Mouse (Mus musculus) ES-E14 (cell line): ENCODE measurements at regions not wholly inside any gene's neighbourhood (a gene's known extent, or its start where the extent isn't known, plus 50 kb on each side); places are given as distances from the start of the nearest gene placed in this dataset.

Experiments
- DNase-seq: peaks from one replicate; pipeline ENCODE4 v3.0.0-alpha.2; 2013; ENCODE audit warnings: low read depth, low spot score
- H3K27ac ChIP-seq: 2 replicates; pipeline ENCODE4 v1.5.1; 2012; ENCODE audit warnings: low read depth, mild to moderate bottlenecking, low read length, moderate library complexity, mixed read lengths; ENCODE audit not compliant: poor library complexity, insufficient read depth, severe bottlenecking
- H3K36me3 ChIP-seq: 2 replicates; pipeline ENCODE4 v1.6.1; 2012; ENCODE audit warnings: mild to moderate bottlenecking, low read length, moderate library complexity, mixed read lengths; ENCODE audit not compliant: control insufficient read depth, poor library complexity, insufficient read depth, severe bottlenecking
- H3K4me1 ChIP-seq, 2 experiments: fragments of 150-350 bp in 1 of 2; sonication (generic) in 1 of 2; 2 replicates each; pipeline ENCODE4 v1.6.1; 2012; ENCODE audit warnings: low read length in 2 of 2, mild to moderate bottlenecking in 1 of 2, mixed read lengths in 1 of 2; ENCODE audit not compliant: control insufficient read depth in 2 of 2, insufficient read depth in 2 of 2, poor library complexity in 1 of 2
- H3K4me3 ChIP-seq, 2 experiments: fragments of 150-350 bp in 1 of 2; sonication (generic) in 1 of 2; 2 replicates each; pipeline ENCODE4 v1.5.1; 2012; ENCODE audit warnings: low read length in 2 of 2, low read depth in 1 of 2, mild to moderate bottlenecking in 1 of 2, mixed read lengths in 1 of 2; ENCODE audit not compliant: insufficient read depth in 1 of 2, poor library complexity in 1 of 2, severe bottlenecking in 1 of 2
- H3K9ac ChIP-seq: 2 replicates; pipeline ENCODE4 v1.6.1; 2012; ENCODE audit warnings: low read depth, mild to moderate bottlenecking, low read length, mixed read lengths; ENCODE audit not compliant: poor library complexity, insufficient read depth, severe bottlenecking
- H3K9me3 ChIP-seq: fragments of 150-350 bp; sonication (generic); 2 replicates; pipeline ENCODE4 v1.6.1; 2012; ENCODE audit warnings: low read depth, mild to moderate bottlenecking, low read length; ENCODE audit not compliant: control insufficient read depth, insufficient read depth
- CHD2 ChIP-seq: IDR thresholded peaks from 2 replicates; pipeline ENCODE4 v1.6.1; 2014; ENCODE audit warnings: mild to moderate bottlenecking, low read depth, low read length, inconsistent platforms
- HCFC1 ChIP-seq: IDR thresholded peaks from 2 replicates; pipeline ENCODE4 v1.6.1; 2012; ENCODE audit warnings: low read length, inconsistent platforms, borderline replicate concordance; ENCODE audit not compliant: insufficient read depth
- MAFK ChIP-seq: IDR thresholded peaks from 2 replicates; pipeline ENCODE4 v1.6.1; 2014; ENCODE audit warnings: mild to moderate bottlenecking, low read depth, low read length, inconsistent platforms; ENCODE audit not compliant: insufficient read depth
- ZC3H11A ChIP-seq: IDR thresholded peaks from 2 replicates; pipeline ENCODE4 v1.6.1; 2012; ENCODE audit warnings: low read depth, mild to moderate bottlenecking, inconsistent platforms, low read length, borderline replicate concordance
- ZNF384 ChIP-seq: IDR thresholded peaks from 2 replicates; pipeline ENCODE4 v1.6.1; 2012; ENCODE audit warnings: low read depth, low read length, inconsistent platforms
- in situ Hi-C, 2 experiments: fragments of 600-800 bp; cut with MboI; formaldehyde crosslinking; loops; one replicate each; pipeline ENCODE4 v1.15.1; 2025; ENCODE audit warnings: low sequenced_read_pairs in 2 of 2, inconsistent platforms in 1 of 2; ENCODE audit not compliant: unreplicated experiment in 2 of 2

DNA sequence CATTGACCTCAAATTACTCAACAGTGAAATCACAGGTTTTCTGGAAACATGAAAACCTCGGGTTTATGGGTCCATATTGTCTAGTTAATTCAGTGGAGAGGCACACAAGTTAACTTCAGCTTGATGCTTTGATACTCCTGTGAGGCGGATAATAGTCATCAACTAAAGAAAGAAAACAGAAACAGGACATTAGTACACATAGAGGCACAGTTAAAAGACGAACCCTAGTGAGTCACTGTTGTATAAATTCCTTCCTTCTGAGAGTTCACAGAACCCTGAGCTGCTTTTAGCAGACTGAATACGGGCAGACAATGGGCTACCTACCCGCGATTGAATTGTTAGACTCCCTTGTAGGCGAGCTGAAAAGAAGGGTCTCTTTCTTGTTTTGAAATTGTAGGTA is 101.7 kb downstream of the Tmx1 start:
- H3K4me3 ChIP-seq = no peak overlapping the region
- H3K36me3 ChIP-seq = no peaks in the 10 kb centered on the region
- in situ Hi-C loops = no loop called here
- no peaks in the 10 kb centered on the region for H3K4me1 ChIP-seq
- H3K27ac ChIP-seq = no peak overlapping the region
- TF ChIP-seq MAFK = no peak
- no peak for TF ChIP-seq ZC3H11A
- TF ChIP-seq HCFC1 = no peak
- TF ChIP-seq ZNF384 = no peak
- TF ChIP-seq CHD2 = no peak
- no peak for DNase-seq
- H3K9me3 ChIP-seq = no peaks in the 10 kb centered on the region
- H3K9ac ChIP-seq = no peak overlapping the region

DNA sequence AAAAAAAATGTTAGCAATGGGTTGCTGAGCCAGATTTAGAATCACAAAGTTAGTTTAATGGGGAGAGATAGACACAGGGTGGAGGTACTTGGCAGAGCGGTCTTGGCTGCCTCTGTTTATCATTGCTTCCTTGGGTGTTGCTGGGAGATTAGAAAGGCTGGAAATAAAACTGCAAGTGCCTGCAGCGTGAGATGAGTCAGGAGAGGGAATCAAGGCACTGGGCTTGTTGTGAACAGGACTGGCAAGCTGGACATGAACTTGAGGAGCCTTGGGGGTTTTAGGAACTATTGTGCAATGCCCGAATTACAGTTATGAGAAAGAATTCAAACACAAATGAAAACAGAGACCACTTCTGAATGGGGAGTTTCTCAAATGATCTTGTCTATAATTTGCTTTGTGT is 102.8 kb downstream of the Tmx1 start:
- no peak overlapping the region for H3K4me3 ChIP-seq
- no peak for DNase-seq
- H3K27ac ChIP-seq = no peak overlapping the region
- no peak overlapping the region for H3K9ac ChIP-seq
- no peak for TF ChIP-seq ZC3H11A
- no peak for TF ChIP-seq ZNF384
- no peak for TF ChIP-seq MAFK
- TF ChIP-seq HCFC1 = no peak
- no peak for TF ChIP-seq CHD2
- in situ Hi-C loops = no loop called here
- H3K9me3 ChIP-seq = no peaks in the 10 kb centered on the region
- H3K4me1 ChIP-seq = no peaks in the 10 kb centered on the region
- H3K36me3 ChIP-seq = no peaks in the 10 kb centered on the region

DNA sequence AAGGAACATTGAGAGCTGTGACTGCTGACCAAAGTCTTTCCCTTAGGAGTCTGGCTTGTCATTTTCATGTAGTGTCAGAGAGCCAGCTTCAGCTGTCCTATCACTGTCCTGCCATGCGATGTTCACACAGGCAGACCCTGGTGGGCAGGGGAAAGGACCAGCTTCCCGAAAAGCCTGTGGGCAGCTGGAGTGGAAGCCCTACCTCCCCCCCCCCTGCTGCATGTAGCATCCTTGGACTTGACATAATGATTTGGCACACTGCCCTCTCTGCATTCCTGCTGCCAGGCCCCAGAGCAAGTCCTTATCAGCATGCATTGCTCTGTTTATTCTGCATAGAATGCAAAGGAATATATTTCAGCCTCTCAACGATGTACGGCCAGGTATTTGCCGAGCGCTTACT is 103.9 kb downstream of the Tmx1 start:
- Histone ChIP-seq H3K36me3 (no peaks in the 10 kb centered on the region), H3K27ac (no peak overlapping the region), H3K4me1 (no peaks in the 10 kb centered on the region), H3K4me3 (no peak overlapping the region), H3K9me3 (no peaks in the 10 kb centered on the region), H3K9ac (no peak overlapping the region)
- DNase-seq = no peak
- in situ Hi-C loops = no loop called here
- no peak for TF ChIP-seq CHD2

DNA sequence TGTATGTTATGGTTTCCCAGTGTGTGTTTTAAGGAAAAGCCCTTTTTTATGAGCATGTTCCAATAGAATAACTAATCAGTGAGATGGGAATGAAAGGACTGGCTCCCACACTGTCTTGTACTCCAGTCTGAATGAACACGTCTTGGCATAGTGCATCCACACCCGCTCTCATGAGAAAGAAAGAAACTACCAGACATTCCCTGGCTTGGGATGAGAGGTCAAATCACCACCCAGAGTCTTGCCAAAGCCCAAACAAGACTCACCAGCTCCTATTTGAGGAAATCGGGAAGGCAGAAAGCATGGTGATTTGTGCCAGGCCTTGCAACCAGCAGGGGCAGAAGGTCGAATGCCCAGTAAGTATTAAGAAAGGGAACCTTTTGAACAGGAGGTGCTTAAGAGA is 110.6 kb downstream of the Tmx1 start:
- Histone ChIP-seq H3K27ac (no peak overlapping the region), H3K9ac (no peak overlapping the region), H3K36me3 (no peaks in the 10 kb centered on the region), H3K9me3 (no peaks in the 10 kb centered on the region), H3K4me1 (no peaks in the 10 kb centered on the region), H3K4me3 (no peak overlapping the region)
- TF ChIP-seq CHD2 (no peak), ZNF384 (no peak), HCFC1 (no peak), MAFK (no peak), ZC3H11A (no peak)
- DNase-seq = no peak
- in situ Hi-C loops = no loop called here

DNA sequence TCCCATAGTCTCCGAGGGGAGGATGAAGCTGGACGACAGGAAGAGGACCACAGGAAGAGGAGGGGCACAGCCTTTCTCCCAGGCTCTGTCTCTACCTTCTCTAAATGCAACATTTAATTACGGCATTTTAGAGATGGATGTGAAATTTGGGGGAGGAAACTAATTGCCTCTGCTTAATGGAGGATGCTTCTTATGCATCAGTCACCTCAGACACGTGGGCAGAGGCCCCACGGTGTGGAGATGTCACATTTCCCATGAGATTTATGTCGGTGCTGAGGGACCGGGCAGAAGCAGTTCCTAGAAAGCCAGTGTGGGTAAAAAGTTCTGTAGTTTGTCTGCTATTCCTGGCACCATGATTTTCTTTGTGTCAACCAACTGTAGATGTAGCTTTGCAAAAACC is 122.8 kb downstream of the Tmx1 start:
- Histone ChIP-seq H3K9me3 (no peaks in the 10 kb centered on the region), H3K27ac (no peak overlapping the region), H3K36me3 (no peaks in the 10 kb centered on the region), H3K9ac (no peak overlapping the region), H3K4me1 (peaks cover 0 to 1% of the 10 kb centered on the region in 2 experiments; a peak in 1 of 4 replicates), H3K4me3 (no peak overlapping the region)
- no peak for TF ChIP-seq CHD2
- no peak for TF ChIP-seq MAFK
- no peak for TF ChIP-seq ZC3H11A
- no peak for TF ChIP-seq HCFC1
- no peak for TF ChIP-seq ZNF384
- in situ Hi-C loops = no loop called here
- DNase-seq = no peak
